Mouse (Mus musculus) CD4-positive, CD25-positive, alpha-beta regulatory T cell, adult 2 months (primary cell): ENCODE results near the gene Abcg1.
A peak's percentile ranks its signal among the peaks of the same experiment; 100 is the strongest.

Experiments
- DNase-seq: peaks from one replicate; pipeline ENCODE4 v3.0.0-alpha.2; 2012; ENCODE audit warnings: low read depth, low spot score

The Abcg1 gene

DNA sequence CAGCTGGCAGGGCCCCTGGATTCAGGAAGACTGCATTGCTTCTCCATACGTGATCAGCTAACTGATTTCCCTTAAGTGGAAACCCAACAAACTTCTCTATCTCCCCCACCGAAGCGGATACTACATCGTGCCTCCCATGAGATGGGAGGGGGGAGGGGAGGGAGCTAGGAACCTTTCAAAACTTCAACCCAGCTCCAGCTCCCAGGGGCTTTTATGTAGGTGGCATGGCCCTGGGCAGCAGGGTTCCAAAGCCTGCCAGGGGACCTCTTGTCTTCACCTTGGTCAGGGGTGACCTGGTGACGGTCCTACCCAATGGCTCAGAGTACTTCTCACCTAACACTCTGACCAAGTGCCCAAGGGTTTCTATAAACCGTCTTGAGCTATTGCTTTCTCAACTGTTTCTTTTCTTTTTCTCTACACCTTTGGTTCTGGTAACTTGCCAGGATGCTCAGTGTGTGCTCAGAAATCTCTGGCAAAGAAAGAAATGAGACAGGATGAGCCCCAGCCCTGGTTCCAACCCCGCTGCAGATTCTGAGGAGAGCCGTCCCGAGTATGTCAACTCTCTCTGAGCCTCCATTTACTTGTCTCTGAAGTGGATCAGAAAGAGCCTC lies 71.3 kb downstream of the Abcg1 start:
- no peak for DNase-seq

GRCm38 (mm10) chr17:31129452-31129851 lies 72.0 kb downstream of the Abcg1 start, which contains the start of gene Tff3:
Gene Tff3, minus strand, starts transcription at chr17:31129646.
- no peak for DNase-seq

GRCm38 (mm10) chr17:31131269-31131821 lies 73.9 kb downstream of the Abcg1 start:
- DNase-seq = no peak

DNA sequence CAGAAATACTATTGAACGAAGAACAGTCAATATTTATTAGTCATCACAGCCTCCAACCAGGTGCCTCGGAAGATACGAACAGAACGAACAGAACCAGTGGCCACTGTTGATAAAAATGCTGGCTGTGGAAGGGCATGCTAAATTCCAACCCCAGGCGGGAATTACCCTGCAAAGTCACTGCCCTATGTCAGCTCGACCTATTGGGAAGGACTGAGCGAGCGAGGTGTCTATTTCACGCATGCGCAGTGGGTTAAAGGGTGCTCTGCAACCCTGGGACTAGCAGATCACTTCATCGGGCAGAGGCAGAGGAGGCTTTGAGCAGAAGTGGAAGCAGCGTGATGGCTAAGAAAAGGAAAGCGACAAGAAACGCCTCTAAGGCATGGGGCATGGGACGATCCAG lies 76.3 kb downstream of the Abcg1 start:
- no peak for DNase-seq

GRCm38 (mm10) chr17:31134913-31135312 lies 77.4 kb downstream of the Abcg1 start:
- no peak for DNase-seq

DNA sequence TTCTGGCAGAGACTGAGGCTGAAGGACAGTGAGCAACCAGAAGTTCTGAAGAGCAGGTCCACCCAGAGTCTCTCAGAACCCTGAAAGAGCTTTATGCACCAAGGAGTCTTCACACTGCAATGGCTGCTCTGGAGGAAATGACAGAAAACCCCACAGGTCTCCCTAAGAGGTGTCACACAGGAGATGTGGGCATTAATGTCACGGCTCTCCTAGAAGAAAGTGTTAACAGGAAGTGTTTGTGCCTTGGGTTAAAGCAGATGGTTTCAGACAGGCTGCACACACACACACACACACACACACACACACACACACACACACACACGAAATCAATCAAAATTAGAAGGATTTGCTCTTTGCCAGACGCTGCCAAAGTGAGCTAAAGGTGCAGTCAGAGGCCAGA lies 78.8 kb downstream of the Abcg1 start:
- DNase-seq = peak; percentile 49

GRCm38 (mm10) chr17:31136821-31137220 lies 79.3 kb downstream of the Abcg1 start:
- no peak for DNase-seq

DNA sequence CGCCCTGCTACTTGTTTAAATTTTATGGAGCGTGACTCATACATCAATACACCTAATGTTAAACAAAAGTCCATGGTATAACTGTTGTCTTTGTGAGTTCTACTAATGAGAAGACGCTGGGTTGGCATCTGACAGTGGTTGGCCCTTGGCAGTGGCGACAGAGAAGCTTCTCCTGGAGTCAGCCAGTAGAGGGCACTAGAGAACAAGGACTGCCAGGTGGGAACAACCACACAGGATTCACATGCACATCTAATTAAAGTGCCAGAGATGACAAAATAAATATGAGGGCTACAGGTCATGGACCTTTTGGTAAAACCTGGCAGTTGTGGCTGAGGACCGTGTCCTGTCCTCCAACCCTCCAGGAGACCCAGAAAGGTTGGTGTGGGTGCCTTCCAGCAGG lies 80.9 kb downstream of the Abcg1 start:
- peak; percentile 87 for DNase-seq

DNA sequence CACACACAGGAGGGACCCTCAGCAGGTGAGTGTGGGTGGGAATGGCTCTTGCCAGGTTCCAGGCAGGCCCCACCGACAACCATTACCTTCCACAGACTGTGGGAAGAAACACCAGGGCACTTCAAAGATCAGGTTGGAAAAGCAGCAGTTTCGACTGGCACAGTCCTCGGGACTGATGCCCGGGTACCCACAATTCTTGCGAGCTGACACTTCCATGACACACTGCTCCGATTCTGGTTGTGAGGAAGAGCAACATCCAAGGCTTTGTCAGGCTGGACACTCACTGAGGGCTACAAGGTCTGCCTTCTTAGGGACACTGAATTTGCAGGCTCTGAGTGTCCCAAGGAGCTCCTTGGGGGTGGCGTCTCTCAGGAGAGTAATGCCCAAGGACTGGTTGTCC lies 84.6 kb downstream of the Abcg1 start:
- no peak for DNase-seq

- DNase-seq = no peak
Observed at GRCm38 (mm10) chr17:31144040-31145037, 86.9 kb downstream of the Abcg1 start, which contains the start of gene Tff2. Gene Tff2, minus strand, starts transcription at chr17:31144282.

DNA sequence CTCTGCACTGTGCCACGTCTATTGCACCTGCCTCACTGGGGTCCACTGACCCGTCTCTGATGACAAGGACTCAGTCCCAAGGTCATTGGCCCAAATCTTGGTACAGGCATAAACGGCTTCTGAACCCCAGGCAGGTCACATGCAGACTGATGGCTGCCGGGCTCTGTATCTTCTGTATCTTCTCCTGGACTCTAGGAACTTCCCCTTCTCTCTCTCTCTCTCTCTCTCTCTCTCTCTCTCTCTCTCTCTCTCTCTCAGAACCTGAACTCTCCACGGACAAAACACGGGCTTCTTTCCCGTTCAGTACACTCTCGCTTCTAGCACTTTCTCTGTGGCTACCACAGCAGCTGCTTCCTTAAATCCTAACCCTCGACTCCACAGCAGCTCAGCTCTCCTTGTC lies 88.5 kb downstream of the Abcg1 start:
- DNase-seq = no peak

DNA sequence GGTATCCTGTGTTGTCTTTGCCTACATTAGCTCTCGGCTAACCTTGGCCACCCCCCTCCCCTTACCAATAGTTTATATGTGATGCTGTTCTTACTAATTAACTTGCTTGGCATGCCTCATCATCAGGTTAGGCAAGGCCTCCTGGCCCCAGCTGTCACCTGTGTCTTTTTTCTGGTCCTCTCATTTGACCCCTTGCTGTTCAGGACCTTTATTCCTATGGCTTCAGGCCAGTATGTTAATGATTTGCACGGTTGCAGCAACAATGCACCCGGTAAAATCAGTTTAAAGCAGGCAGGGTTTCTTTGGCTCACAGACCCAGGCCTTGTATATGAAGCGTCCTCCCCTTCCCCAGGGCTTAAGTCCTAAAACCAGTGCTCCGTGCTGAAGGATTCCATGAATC lies 95.0 kb downstream of the Abcg1 start:
- DNase-seq = no peak

DNA sequence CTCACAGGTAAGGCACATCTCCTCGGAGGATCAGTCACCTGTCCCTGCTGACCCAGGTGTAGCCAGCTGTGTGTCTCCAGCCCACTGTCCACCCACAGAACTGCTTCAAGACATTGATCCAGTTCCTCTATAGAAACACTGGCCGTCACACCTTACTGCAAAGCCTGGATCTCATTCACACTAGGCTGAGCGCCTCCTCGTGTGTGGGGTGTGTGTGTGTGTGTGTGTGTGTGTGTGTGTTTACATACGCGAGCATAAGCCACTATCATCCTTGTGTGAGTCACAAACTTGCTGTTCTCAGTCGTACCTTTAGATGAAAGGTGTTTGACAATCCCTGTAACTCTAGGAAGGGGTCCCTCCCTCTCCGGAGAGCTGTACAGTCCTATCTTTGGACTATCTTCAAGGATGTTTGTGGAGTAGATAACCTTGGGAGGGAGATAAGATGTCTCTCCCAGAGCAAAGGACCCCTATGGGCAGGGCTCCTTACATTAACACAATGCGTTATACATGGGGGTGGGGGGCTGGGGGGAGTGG lies 95.6 kb downstream of the Abcg1 start:
- no peak for DNase-seq

DNA sequence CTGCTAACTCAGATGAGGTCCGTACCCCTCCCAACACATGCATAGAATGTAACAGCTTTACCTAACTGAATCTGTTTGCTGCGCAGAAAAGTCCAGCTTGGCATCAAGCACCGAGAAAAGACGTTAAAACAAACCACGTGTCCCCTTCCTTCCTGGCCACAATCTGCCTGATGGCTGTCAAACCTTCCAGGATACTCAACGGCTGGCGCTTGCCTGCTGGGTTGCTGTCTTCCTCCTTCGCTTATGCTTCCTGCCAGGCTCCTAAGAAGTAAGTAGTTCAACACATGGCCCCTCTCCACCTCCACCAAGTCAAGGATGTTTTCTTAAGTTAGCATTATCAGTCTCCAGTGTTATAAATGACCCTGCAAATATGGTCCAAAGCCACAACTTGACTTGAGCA lies 96.3 kb downstream of the Abcg1 start:
- no peak for DNase-seq

DNA sequence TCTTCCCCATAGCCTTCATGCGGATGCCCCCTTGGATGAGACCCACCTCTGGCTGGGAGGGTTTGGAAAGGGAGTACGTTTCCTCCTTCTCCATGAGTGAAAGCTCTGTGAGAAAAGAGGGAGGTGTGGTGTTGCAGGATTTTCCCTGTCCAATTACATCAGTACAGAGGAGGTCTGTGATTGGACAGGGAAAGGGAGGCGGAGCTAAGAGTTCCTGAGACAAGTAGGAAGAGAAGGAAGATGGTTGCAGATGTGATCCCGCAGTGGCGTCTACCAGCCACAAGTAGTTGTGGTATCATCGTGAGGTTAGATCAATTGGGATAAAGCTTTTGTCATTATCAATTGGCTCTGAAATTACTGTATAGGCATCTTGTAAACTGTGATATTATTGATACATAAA lies 100.4 kb downstream of the Abcg1 start:
- no peak for DNase-seq

DNA sequence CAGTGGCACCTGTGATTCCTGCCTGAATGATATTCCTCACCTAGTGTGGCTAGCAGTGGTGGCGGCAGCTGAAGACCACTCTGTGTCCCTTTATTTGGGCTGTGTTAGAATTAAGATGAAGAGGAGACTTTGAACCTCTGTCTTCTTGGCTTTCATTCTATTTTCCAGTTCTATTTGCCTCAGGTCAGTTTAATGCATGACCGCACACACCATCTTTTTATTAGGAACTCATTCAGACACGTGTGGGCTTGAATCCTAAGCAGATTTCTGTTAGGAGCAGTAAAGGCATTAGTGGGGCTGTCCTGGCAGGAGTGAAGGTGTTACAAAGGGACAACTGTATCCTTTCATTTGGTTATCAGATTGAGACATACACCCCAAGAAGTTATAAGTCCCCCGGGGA lies 102.8 kb downstream of the Abcg1 start:
- no peak for DNase-seq

GRCm38 (mm10) chr17:31162607-31163006 lies 105.1 kb downstream of the Abcg1 start:
- DNase-seq = no peak

- DNase-seq = no peak
Observed at GRCm38 (mm10) chr17:31163821-31164220, 106.3 kb downstream of the Abcg1 start.

- DNase-seq = no peak
Observed at GRCm38 (mm10) chr17:31165127-31165526, 107.7 kb downstream of the Abcg1 start, which contains the start of gene Tff1. Gene Tff1, minus strand, starts transcription at chr17:31165277.
